Mouse (Mus musculus): ENCODE results near the gene Myl7.

Gene Myl7

DNA sequence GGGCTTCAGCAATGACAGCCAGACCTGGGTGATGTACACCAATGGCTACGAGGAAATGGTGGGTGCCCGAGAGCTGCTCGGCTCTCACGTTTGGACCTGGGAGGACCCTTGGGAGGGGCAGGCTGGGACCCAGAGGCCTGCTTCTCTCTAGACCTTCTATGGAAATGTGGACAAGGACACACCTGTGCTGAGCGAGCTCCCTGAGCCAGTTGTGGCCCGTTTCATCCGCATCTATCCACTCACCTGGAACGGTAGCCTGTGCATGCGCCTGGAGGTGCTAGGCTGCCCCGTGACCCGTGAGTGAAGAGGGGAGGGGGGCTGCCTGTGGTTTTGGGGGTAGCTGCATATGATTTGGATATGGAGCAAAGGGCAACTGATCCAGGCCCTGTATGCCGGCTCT, 30.3 kb downstream of the Myl7 start:
- in situ Hi-C loops (cut with MboI, MseI), result no loop called here

GRCm38 (mm10) chr11:5867196-5867595, 31.4 kb downstream of the Myl7 start:
- in situ Hi-C loops (cut with MboI, MseI), result no loop called here

GRCm38 (mm10) chr11:5862394-5863105, 36.0 kb downstream of the Myl7 start:
- in situ Hi-C loops (cut with MboI, MseI), result no loop called here

- in situ Hi-C loops (cut with MboI, MseI), result no loop called here
Measured at GRCm38 (mm10) chr11:5861678-5862393, 36.7 kb downstream of the Myl7 start, which contains the start of gene Aebp1. Gene Aebp1, plus strand, starts transcription at chr11:5861947.

GRCm38 (mm10) chr11:5860639-5861038, 37.9 kb downstream of the Myl7 start:
- in situ Hi-C loops (cut with MboI, MseI), result no loop called here

DNA sequence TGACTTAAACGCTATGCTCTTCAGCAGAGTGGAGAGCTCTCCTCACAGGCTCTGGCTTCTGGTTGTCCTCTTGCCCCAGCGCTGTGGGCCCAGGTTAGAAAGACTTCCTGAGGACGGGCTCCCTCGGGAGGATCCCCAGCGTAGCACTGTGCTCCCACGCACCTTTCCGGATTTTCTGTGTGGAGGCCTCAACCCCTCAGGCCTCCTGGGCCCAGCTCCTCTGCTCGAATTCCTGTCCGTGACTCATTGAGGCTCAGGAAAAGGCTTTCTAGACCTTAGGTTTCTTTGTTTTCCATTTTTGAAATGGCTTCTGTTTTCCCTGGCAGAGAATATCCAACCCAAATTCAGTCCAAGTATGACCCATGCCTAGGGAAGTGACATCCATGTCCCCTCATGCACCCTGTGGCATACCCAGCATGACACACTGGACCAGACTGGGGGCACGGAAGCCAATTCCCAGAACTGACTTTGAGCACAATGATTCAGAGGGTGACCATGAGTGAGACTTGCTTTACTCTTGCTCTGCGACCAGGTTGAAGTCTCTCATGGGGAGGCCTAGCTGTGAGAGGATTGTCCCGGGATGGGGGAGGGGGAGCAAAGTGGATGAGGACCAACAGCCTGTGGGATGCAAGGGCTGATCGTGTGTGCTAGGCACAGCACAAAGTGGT, 38.6 kb downstream of the Myl7 start:
- in situ Hi-C loops (cut with MboI, MseI), result no loop called here

DNA sequence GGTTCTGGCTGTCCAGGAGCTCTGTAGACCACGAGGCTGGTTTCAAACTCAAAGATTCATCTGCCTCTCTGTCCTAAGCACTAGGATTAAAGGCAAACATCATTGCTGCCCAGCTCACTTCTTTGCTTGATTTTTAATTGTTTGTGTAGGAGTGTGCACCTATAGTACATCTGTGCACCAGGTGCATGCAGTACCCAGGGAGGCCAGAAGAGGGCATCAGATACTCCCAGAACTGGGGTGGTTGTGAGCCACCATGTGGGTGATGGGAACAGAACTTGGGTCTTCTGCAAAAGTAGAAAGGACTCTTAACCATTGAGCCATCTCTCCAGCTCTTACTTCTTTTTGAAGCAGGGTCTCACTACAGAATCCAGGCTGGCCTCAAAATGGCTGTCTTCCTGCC, 39.9 kb downstream of the Myl7 start:
- in situ Hi-C loops (cut with MboI, MseI), result no loop called here

DNA sequence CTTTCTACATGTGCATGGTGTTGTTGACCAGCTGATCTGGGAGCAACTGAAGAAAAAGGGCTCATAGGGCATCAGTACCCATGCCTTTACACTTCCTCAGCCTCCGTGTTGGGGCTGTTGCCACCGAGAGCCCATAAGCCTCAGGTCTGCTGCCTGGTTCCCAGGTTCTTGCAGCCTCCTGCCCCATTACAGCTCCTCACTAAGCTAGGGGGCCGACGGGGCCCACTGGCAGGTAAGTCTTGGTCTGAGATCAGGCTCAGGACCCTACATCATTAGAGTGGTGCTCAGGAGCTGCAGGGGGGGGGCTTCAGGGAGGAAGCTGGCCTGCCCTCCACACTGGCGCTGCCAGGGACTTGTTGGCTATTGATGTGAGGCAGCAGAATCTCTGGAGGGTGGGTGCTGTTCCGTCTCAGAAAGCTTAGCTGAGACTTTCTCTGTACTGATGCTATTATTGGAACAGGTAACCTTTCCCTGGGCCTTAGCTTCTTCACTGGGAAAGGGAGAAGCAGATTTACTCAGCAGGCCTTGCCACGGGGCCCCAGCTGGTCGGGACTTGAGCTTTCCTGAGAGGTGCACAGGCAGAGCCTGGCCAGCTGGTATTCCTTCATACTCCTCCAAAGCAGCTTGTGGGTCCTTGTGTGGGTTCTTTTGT, 42.0 kb downstream of the Myl7 start:
- in situ Hi-C loops (cut with MboI, MseI), result no loop called here

GRCm38 (mm10) chr11:5855902-5856301, 42.7 kb downstream of the Myl7 start:
- in situ Hi-C loops (cut with MboI, MseI), result no loop called here

DNA sequence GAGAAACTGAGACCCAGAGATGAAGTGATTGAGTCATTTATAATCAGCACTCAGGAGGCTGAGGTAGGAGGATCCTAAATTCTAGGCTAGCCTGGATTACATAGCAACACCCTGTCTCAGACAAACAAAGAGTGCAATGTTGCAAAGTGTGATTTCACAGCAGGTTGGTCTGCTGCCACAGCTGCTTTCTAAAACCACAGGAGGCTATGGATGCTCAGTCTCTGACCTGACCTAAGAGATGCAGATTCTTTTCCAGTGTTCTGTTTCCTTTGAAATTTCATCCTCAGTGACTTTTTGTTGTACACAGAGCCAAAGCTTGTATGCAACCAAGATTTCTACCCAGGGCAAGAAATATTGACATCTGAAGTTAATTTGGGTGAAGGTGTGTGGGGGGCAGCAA, 43.1 kb downstream of the Myl7 start:
- in situ Hi-C loops (cut with MboI, MseI), result no loop called here

GRCm38 (mm10) chr11:5852314-5852713, 46.3 kb downstream of the Myl7 start:
- in situ Hi-C loops (cut with MboI, MseI), result loop anchor here (5.0 kb wide), 1 partner anchor 55 kb away; no protein-coding TSS in a partner anchor

- in situ Hi-C loops (cut with MboI, MseI), result loop anchor here (5.0 kb wide), 1 partner anchor 56 kb away; no protein-coding TSS in a partner anchor
Measured at GRCm38 (mm10) chr11:5851021-5851736, 47.4 kb downstream of the Myl7 start.

- in situ Hi-C loops (cut with MboI, MseI), result loop anchor here (5.0 kb wide), 1 partner anchor 57 kb away; no protein-coding TSS in a partner anchor
Measured at GRCm38 (mm10) chr11:5850452-5850851, 48.1 kb downstream of the Myl7 start.

DNA sequence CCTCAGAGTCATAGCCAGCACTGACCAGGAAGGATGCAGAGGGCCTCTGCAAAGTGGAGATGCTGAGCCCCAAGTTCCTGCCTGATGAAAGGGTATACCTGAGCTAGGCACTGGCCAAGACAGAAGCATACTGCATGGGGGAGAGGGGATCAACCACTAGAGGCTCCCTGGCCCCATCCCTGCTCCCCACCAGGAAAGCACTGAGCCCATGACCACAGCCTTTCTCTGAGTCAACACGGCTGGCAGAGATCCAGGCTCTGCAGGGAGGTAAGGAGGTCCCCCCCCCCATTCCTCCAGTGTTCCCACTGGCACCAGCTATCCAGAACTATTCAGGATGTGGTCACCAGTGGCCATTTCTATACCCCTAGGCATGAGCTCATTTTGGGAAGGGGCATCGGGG, 49.3 kb downstream of the Myl7 start:
- in situ Hi-C loops (cut with MboI, MseI), result loop anchor here (5.0 kb wide), 1 partner anchor 52 kb away; no protein-coding TSS in a partner anchor

- in situ Hi-C loops (cut with MboI, MseI), result loop anchor here (5.0 kb wide), 1 partner anchor 51 kb away; no protein-coding TSS in a partner anchor
Measured at GRCm38 (mm10) chr11:5848741-5849140, 49.8 kb downstream of the Myl7 start.

DNA sequence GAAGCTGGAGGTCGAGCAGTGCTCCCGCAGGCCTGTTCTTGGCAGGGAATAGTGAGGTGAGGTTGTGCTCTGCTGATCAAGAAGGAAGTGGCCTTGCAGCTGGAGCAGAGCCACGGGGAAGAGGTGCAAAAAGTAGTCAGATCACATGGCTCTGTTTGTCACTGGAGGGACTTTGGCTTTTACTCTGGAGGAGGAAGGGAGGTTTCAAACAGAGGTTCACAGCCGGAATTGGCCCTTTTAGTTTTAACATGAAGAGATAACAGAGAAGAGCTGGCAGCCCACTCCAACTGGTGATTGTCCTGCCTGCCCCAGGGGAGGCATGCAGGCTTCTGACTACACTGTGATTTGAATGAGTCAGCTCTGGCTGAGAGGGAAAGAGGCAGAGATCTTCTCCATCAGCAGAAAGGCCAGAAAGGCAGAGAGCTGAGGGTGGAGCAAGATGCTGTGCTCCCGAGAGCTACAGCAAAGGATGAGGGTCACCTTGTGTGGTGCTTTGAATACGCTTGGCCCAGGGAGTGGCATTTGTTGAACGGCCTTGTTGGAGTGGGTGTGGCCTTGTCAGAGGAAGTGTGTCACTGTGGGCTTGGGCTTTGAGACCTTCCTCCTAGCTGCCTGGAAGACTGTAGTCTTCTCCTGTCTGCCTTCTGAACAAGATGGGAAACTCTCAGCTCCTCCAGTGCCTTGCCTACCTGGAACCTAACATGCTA, 51.8 kb downstream of the Myl7 start:
- in situ Hi-C loops (cut with MboI, MseI), result loop anchor here (5.0 kb wide), 1 partner anchor 49 kb away; no protein-coding TSS in a partner anchor
